Mouse (Mus musculus) spleen, adult 2 months (tissue): ENCODE results near the gene Iqck.

Experiments
- CTCF ChIP-seq: fragments of 200-500 bp; IDR thresholded peaks from 2 replicates; pipeline ENCODE4 v1.5.1; 2011; ENCODE audit warnings: mild to moderate bottlenecking, inconsistent platforms; ENCODE audit not compliant: insufficient read depth, insufficient read length, insufficient replicate concordance; ENCODE audit errors: extremely low read depth
- POLR2A ChIP-seq: fragments of 200-500 bp; IDR thresholded peaks from 2 replicates; pipeline ENCODE4 v1.6.1; 2011; ENCODE audit warnings: low read depth, low read length, inconsistent platforms

DNA sequence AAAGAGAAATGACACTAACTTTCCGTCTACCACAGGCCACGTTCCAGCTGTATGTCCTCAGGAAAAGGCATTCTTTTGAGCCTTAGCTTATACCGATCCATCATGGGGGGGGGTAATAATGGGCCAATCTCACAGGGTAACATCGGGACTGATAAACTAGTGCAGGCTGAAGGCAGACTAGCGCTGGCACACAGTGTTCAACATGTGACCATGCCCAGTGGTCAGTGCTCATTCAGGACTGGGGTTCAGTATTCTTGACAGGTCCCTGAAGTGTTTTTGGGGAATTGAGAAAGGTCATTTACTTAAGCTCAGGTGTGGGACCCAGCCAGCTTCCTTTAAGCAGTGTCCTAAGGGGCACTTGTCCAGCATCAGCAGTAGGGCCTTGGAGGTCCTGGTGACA is 126.3 kb downstream of the Iqck start:
- TF ChIP-seq POLR2A (no peak), CTCF (no peak)
